Mouse (Mus musculus) B cell, adult (primary cell): ENCODE measurements around the gene Slc26a3. TPM values are rescaled to one million over a fixed set of nuclear protein-coding genes. Genes with fewer than 3 reads are reported as not detected.

Experiments used
- total RNA-seq: library from RNA; stranded (reverse); gene quantifications from 4 replicates; pipeline ENCODE4 v1.2.4, GENCODE M21; 2023; ENCODE audit not compliant: inconsistent age

The Slc26a3 gene
- not detected in 4 replicates for total RNA-seq

DNA sequence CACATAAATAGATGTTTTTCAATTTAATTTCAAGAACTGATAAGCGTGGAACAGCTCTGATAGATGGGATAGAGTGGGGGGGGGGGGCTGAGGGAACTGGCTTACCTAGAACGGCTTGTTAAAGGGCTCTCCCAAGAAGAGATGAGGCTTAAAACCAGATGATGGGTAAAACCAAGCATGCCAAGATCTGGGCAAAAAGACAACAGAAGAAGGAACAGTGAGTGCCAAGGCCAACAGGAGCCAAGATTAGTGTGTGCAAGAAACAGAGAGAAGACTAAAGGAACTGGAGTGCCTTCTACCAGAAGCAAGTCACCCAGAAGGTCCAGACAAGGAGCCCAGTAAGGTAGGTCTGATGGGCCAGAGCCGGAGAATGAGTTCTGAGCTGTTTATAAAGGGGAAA, at the start of gene Slc26a3:
Gene Slc26a3 (plus strand): TSS at position 301 of the 400 bp plus-strand sequence.

GRCm38 (mm10) chr12:31350944-31351928, 39.4 kb upstream of the Slc26a3 start, which contains the start of gene Dld:
Dld (minus strand) TSS chr12:31351453.

GRCm38 (mm10) chr12:31499314-31500131, 108.9 kb downstream of the Slc26a3 start, which contains the start of gene Cbll1:
Cbll1 (minus strand) TSS chr12:31499616.

Other genes with a start within 250 kb of the Slc26a3 start
- gene Gm6993, start 150.1 kb upstream of the Slc26a3 start, total RNA-seq, result not detected in 4 replicates
- 0.51 TPM in 1 of 4 replicates, not detected in the others for gene Lamb1, start 125.6 kb upstream of the Slc26a3 start, total RNA-seq
- gene Dld, start 39.4 kb upstream of the Slc26a3 start, total RNA-seq, result 49.9 to 67.4 TPM (median 56.5 TPM) in 4 replicates
- gene Cbll1, start 108.7 kb downstream of the Slc26a3 start, total RNA-seq, result 28.1 to 35.6 TPM (median 31.2 TPM) in 4 replicates
- not detected in 4 replicates for gene Slc26a4, start 169.1 kb downstream of the Slc26a3 start, total RNA-seq
- 27.9 to 39.0 TPM (median 32.5 TPM) in 4 replicates for gene Bcap29, start 243.8 kb downstream of the Slc26a3 start, total RNA-seq